Mouse (Mus musculus) hindbrain, embryonic 14.5 days (tissue): ENCODE data around the gene Grin3b. TPM values are rescaled to one million over a fixed set of nuclear protein-coding genes. Genes with fewer than 3 reads are reported as not detected.

ENCODE experiments used
- ATAC-seq: fragments of 200-750 bp; cut with Nextera tagmentation; 2 replicates; pipeline ENCODE4 v1.8.0; 2017; ENCODE audit warnings: moderate number of reproducible peaks, mild to moderate bottlenecking, moderate TSS enrichment, moderate library complexity; ENCODE audit not compliant: low FRiP score
- DNase-seq: peaks from one replicate; pipeline ENCODE4 v3.0.0-alpha.2; 2015; ENCODE audit warnings: low spot score
- H3K27ac ChIP-seq: fragments of 300-500 bp; sonication (generic); 2 replicates; pipeline ENCODE4 v1.5.1; 2014; ENCODE audit warnings: mild to moderate bottlenecking, moderate library complexity
- H3K27me3 ChIP-seq: fragments of 300-500 bp; sonication (generic); 2 replicates; pipeline ENCODE4 v1.6.1; 2014; ENCODE audit warnings: mild to moderate bottlenecking, low read length, mixed read lengths; ENCODE audit not compliant: control insufficient read depth, insufficient read depth
- H3K36me3 ChIP-seq: fragments of 300-500 bp; sonication (generic); replicated peaks from 2 replicates; pipeline ENCODE4 v1.6.1; 2014; ENCODE audit not compliant: control insufficient read depth, insufficient read depth
- H3K4me1 ChIP-seq: fragments of 300-500 bp; sonication (generic); replicated peaks from 2 replicates; pipeline ENCODE4 v1.6.1; 2014; ENCODE audit warnings: antibody characterized with exemption, low read length, mixed read lengths; ENCODE audit not compliant: control insufficient read depth, insufficient read depth
- H3K4me2 ChIP-seq: fragments of 300-500 bp; sonication (generic); replicated peaks from 2 replicates; pipeline ENCODE4 v1.6.1; 2014; ENCODE audit warnings: mild to moderate bottlenecking, moderate library complexity
- H3K4me3 ChIP-seq: fragments of 300-500 bp; sonication (generic); replicated peaks from 2 replicates; pipeline ENCODE4 v1.5.1; 2014; ENCODE audit warnings: mild to moderate bottlenecking, low read length
- H3K9ac ChIP-seq: fragments of 300-500 bp; sonication (generic); 2 replicates; pipeline ENCODE4 v1.6.1; 2014
- H3K9me3 ChIP-seq: fragments of 300-500 bp; sonication (generic); 2 replicates; pipeline ENCODE4 v1.6.1; 2016; ENCODE audit warnings: low read length; ENCODE audit not compliant: control insufficient read depth
- WGBS: fragments of 180-500 bp; shearing (Covaris S2); extraction: QIAGEN DNeasy Blood & Tissue Kit; methylation state at CpG from one replicate; pipeline ENCODE4 v1.1.7; 2014; 5-methylcytosine and 5-hydroxymethylcytosine counted together
- polyA plus RNA-seq: library from polyadenylated mRNA; unstranded; fragments of >200 nt; fragmentation: Nextera tagmentation; extraction: Ambion mirVana; gene quantifications from 2 replicates; pipeline ENCODE4 v1.2.1, GENCODE M21; 2014

Gene Grin3b
- polyA plus RNA-seq, 1 experiment from 2014 or later, result 0.33 TPM

DNA sequence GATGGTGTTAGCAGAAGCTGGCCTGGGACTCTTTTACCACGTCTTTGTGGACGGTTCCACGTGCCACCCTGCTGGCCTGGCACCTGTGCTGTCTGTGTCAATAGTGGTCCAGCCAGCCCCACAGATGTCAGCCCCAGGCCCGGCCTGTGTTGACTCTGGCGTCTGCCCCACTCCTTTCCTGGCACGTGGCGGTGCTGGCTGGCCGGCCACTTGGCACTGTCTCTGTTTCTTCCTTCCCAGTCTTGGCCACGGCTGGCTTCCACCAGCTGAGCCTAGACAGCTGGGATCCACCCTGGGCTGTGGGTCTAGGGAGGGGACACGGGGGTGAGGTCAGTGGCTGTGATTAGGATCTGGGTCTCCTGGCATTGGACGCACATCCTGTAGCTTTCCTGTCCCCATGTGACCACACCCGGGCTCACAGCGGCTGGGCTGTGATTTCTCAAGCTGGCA lies 36.2 kb upstream of the Grin3b start:
- no peaks in the 10 kb centered on the region for H3K27me3 ChIP-seq
- H3K9ac ChIP-seq, result 0 out of 2 replicates have a peak overlapping the region, but pooled peaks have one; percentile 20
- no peak overlapping the region for H3K4me3 ChIP-seq
- H3K4me1 ChIP-seq, result peaks cover 32% of the 10 kb centered on the region
- H3K36me3 ChIP-seq, result peaks cover 27% of the 10 kb centered on the region
- peak; percentile 57 for ATAC-seq
- peak; percentile 68 for DNase-seq
- peak overlapping the region; percentile 49; the same call in 1 of the 2 replicates for H3K27ac ChIP-seq
- WGBS, result 50% methylated on average over 13 of the region's 13 CpGs
- no peaks in the 10 kb centered on the region for H3K9me3 ChIP-seq
- no peak overlapping the region for H3K4me2 ChIP-seq

- ATAC-seq (no peak), DNase-seq (no peak)
- Histone ChIP-seq H3K9ac (no peak overlapping the region), H3K27me3 (no peaks in the 10 kb centered on the region), H3K4me1 (peaks cover 27% of the 10 kb centered on the region), H3K4me2 (no peak overlapping the region), H3K27ac (no peak overlapping the region), H3K9me3 (no peaks in the 10 kb centered on the region), H3K36me3 (peaks cover 27% of the 10 kb centered on the region), H3K4me3 (no peak overlapping the region)
- 87% methylated on average over 16 of the region's 16 CpGs for WGBS
Observed at GRCm38 (mm10) chr10:79934794-79935569, 35.5 kb upstream of the Grin3b start.

GRCm38 (mm10) chr10:79936284-79936910 lies 34.1 kb upstream of the Grin3b start:
- Histone ChIP-seq H3K9me3 (no peaks in the 10 kb centered on the region), H3K4me2 (no peak overlapping the region), H3K36me3 (peaks cover 23% of the 10 kb centered on the region), H3K4me3 (no peak overlapping the region), H3K4me1 (peaks cover 21% of the 10 kb centered on the region), H3K27ac (no peak overlapping the region), H3K9ac (no peak overlapping the region), H3K27me3 (no peaks in the 10 kb centered on the region)
- DNase-seq (no peak), ATAC-seq (no peak)
- WGBS, result 71% methylated on average over 10 of the region's 10 CpGs

GRCm38 (mm10) chr10:79936911-79937441 lies 33.5 kb upstream of the Grin3b start:
- H3K9ac ChIP-seq, result no peak overlapping the region
- H3K4me3 ChIP-seq, result no peak overlapping the region
- peaks cover 21% of the 10 kb centered on the region for H3K4me1 ChIP-seq
- no peak for ATAC-seq
- 48% methylated on average over 27 of the region's 27 CpGs for WGBS
- H3K27me3 ChIP-seq, result no peaks in the 10 kb centered on the region
- no peaks in the 10 kb centered on the region for H3K9me3 ChIP-seq
- no peak for DNase-seq
- no peak overlapping the region; the same call in 1 of the 2 replicates for H3K4me2 ChIP-seq
- H3K27ac ChIP-seq, result no peak overlapping the region
- H3K36me3 ChIP-seq, result peaks cover 17% of the 10 kb centered on the region

DNA sequence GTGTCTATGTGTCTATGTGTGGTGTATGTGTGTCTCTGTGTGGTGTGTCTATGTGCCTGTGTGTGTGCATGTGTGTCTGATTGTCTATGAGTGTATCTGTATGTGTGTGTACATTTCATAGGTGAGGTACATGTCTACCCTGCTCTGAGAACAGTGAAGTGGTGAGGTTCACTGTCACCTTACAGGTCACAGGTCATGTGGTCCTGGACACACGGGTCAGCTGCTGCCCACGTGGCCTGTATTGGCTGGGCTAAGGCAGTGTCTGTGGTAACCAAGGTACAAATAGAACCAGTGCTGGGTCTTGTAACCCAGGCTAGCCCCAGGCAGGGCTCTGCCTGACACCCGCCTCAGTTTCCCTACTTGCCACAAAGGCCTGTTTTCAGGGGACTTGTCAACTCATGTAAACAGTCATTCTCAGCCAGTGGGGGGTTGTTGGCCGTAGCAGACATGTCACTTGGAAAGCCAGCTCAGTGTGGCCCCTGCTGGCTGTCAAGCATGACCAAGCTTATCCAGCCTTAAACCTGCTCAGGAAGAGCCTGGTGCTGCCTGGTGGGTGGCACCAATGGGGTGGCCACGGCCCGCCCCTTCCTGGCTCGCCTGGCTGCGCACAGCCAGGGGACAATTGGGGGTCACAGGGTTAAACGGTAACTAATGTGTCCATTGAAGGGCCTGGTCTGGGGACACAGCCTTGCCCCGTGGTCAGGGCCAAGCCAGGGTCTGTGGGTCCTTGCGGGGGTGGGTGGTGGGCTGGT lies 32.6 kb upstream of the Grin3b start:
- DNase-seq (no peak), ATAC-seq (no peak)
- Histone ChIP-seq H3K4me2 (no peak overlapping the region), H3K36me3 (peaks cover 14% of the 10 kb centered on the region; the same call in 1 of the 2 replicates), H3K9me3 (no peaks in the 10 kb centered on the region), H3K4me1 (peaks cover 11% of the 10 kb centered on the region), H3K9ac (no peak overlapping the region), H3K4me3 (no peak overlapping the region), H3K27ac (no peak overlapping the region), H3K27me3 (no peaks in the 10 kb centered on the region)
- WGBS, result 33% methylated on average over 11 of the region's 11 CpGs

GRCm38 (mm10) chr10:79940749-79941148 lies 29.8 kb upstream of the Grin3b start:
- ATAC-seq, result no peak
- Histone ChIP-seq H3K9me3 (no peaks in the 10 kb centered on the region), H3K4me3 (no peak overlapping the region), H3K4me2 (no peak overlapping the region), H3K27ac (no peak overlapping the region), H3K27me3 (no peaks in the 10 kb centered on the region), H3K4me1 (peaks cover 11% of the 10 kb centered on the region), H3K9ac (no peak overlapping the region), H3K36me3 (peaks cover 3% of the 10 kb centered on the region; the same call in 1 of the 2 replicates)
- no peak for DNase-seq
- WGBS, result 74% methylated on average over 7 of the region's 7 CpGs

- 83% methylated on average over 1 of the region's 1 CpGs for WGBS
Observed at GRCm38 (mm10) chr10:79942988-79943387, 27.5 kb upstream of the Grin3b start.

GRCm38 (mm10) chr10:79943471-79943901 lies 27.0 kb upstream of the Grin3b start:
- 84% methylated on average over 9 of the region's 9 CpGs for WGBS
- H3K4me2 ChIP-seq, result no peak overlapping the region

More at GRCm38 (mm10) chr10:79942988-79943387, 27.5 kb upstream of the Grin3b start:
- H3K27ac ChIP-seq, result no peak overlapping the region
- no peak overlapping the region for H3K4me2 ChIP-seq
- H3K9ac ChIP-seq, result 0 out of 2 replicates have a peak overlapping the region, but pooled peaks have one; percentile 24
- H3K36me3 ChIP-seq, result peaks cover 4% of the 10 kb centered on the region; the same call in 1 of the 2 replicates
- no peak for DNase-seq
- ATAC-seq, result no peak
- H3K27me3 ChIP-seq, result no peaks in the 10 kb centered on the region
- peaks cover 11% of the 10 kb centered on the region; the same call in 1 of the 2 replicates for H3K4me1 ChIP-seq
- H3K9me3 ChIP-seq, result no peaks in the 10 kb centered on the region
- H3K4me3 ChIP-seq, result no peak overlapping the region

More at GRCm38 (mm10) chr10:79943471-79943901, 27.0 kb upstream of the Grin3b start:
- H3K36me3 ChIP-seq, result peaks cover 4% of the 10 kb centered on the region; the same call in 1 of the 2 replicates
- ATAC-seq (no peak), DNase-seq (no peak)
- H3K27ac ChIP-seq, result no peak overlapping the region
- H3K9me3 ChIP-seq, result no peaks in the 10 kb centered on the region
- 0 out of 2 replicates have a peak overlapping the region, but pooled peaks have one; percentile 24 for H3K9ac ChIP-seq
- no peaks in the 10 kb centered on the region for H3K27me3 ChIP-seq
- peaks cover 11% of the 10 kb centered on the region; the same call in 1 of the 2 replicates for H3K4me1 ChIP-seq
- no peak overlapping the region for H3K4me3 ChIP-seq
